Mouse (Mus musculus) CD8-positive naive resting alpha-beta T cell, adult 2 months (primary cell): ENCODE data around the gene Aurkb.

Experiments used
- DNase-seq, 2 experiments: peaks; one replicate each; pipeline ENCODE4 v3.0.0; 2022; ENCODE audit warnings: low read depth in 2 of 2, low spot score in 2 of 2

Gene Aurkb

DNA sequence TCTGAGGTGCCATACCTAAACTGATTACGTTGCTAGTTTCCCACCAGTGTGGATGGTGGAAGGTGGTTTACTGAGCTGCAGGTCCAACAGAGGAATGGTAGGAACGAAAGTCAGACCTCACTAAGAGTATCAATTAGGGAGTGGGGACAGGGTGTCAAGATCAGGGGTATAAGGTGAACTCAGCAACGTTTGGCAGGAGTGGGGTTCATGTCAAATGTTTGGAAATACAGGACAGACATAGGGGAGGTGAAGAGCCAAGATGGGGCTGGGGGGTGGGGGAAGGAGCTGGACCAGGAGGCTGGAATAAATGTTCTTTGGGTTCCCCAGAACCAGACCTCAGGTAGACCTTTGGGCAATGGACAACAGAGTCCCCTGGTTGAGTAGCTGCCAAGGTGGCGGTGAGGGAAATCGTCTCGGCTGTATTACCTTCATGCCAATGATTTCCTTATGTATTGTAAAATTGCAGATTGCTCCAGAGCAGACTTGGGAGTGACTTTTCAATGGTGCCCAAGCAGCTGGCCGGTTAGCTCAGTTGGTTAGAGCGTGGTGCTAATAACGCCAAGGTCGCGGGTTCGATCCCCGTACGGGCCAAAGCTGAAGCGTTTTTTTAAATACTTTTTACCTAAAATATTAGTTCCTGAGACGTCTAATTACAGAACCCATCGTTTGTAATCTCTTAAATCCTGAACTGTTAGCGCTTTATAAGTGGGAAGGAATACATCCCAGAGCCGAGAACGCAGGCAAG, 8.8 kb upstream of the Aurkb start:
- peak; percentile 86 to 90 for DNase-seq

DNA sequence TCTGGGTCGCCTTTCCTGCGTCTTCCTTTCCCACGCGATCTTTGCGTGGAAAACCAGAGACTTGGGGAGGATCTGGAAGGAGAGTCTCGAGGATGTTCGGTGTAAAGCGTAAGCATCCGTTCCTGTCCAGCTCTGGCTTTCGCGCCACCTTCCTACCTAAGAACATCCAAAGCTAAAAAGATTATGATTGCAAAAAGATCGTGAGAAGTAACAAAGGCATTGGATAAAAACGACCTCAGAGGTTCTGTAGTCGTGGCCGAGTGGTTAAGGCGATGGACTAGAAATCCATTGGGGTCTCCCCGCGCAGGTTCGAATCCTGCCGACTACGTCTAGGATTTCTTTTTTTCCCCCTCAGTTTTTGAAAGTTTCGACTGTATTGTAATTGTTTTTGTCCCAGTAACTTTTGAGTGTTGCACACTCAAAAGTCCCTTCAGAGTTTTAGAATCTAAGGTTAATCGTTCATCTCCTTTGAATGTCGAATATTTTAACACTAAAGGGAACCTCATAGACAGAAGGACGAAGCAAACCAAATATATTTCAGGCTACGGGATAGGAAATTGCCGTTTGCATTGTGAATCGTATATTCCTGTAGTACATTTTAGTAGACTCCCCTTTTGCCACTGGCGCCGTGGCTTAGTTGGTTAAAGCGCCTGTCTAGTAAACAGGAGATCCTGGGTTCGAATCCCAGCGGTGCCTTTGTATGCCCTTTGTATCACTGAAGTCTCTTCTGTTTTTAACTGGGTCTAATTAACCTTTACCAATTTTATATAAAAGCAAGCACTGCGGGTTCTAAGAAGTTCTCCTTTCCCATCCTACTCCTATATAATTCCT, 8.0 kb upstream of the Aurkb start:
- DNase-seq, result peak; percentile 82

DNA sequence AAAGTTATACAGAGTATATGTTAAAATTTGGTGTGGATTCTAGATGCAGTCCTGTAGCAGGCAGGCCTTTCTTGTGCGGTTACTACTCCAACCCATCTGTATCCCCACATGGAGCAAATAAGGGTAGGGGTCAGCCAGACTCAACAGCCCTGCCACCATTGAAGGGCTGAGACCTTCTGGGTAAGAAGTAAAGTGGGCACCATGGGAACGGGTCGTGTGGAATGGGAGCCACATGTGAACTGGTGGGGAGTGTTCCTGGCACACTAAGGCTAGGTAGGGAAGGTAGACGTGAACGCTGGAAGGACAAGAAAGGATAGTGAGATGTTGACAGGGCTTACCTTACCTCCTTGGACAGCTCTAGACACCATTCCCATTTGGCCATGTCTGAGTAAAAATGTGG, 7.3 kb upstream of the Aurkb start:
- DNase-seq, result no peak

DNA sequence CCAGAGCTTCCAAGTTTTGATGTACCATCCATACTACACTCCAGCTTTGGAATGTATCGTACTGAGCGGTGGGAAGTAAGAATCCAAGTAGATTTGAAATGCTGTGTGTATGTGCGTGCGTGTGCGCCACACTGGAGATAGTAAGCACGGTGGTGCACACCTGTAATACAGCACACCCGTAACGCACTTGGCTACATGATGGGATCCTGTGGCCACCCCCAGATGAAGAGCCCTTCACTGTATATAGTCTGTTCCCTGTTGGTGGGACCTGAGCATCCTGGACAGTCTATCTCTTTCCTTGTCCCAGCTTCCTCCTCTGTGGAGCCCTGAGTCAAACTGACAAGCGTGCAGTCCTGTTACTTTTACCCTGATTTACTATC, 938 bp downstream of the Aurkb start:
- DNase-seq, result no peak

DNA sequence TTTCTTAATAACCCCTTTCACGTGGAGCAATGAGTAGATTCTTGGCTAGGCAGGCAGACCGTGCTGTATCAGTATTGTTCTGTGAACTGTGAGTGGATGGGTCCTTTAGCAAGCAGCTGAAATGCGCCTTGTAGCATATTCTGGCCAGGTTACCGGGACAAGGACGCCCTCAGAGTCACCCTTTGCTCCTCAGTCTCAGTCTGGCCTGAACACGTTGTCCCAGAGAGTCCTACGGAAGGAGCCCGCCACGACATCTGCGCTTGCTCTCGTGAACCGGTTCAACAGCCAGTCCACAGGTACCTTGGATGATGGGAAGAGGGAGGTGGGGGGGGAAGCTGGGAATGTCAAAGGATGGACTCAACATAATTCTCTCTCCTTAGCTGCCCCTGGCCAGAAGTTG, 2.1 kb downstream of the Aurkb start:
- DNase-seq, result no peak

DNA sequence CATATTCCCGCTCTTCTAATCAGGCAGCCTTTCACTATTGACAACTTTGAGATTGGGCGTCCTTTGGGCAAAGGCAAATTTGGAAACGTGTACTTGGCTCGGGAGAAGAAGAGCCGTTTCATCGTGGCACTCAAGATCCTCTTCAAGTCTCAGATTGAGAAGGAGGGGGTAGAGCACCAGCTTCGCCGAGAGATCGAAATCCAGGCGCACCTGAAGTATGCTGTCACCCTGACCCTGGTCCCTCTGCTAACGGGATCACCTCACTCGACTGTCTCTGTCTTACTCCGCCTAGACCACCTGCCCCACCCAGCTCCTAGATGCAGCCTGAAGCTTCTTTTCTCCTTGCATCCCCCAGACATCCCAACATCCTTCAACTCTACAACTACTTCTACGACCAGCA, 2.7 kb downstream of the Aurkb start:
- no peak for DNase-seq

DNA sequence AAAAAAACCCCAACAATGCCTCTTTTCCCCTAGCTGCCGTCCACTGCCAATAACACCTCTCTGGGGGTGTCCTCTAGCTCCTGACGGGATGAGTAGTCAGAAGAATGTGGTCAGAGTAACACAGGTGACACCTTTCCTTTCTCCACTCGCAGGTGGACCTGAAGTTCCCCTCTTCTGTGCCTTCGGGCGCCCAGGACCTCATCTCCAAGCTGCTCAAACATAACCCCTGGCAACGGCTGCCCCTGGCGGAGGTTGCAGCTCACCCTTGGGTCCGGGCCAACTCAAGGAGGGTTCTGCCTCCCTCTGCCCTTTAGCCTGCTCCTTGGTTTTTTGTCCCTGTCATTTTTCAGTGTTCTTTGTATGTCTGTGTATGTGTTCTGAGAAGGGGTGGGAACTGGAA, 5.3 kb downstream of the Aurkb start:
- DNase-seq, result no peak

DNA sequence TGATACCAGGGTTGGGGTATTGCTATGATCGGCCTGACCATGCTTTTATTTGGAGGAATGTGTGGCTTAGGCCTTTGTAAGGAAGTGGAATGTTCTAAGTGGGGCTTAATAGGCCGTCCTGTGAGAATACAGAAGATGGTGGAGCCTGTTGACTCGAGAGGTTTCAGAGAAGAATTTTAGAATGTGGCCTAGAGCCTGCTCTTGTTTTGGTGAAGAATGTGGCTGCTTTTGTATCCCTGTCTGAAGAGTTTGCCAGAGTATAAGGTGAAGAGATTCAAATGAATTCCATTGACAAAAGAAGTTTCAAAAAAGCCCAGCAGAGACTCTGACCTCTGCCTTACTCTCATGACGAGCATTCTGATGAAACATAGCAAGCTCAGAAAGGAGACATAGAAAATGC, 6.3 kb downstream of the Aurkb start:
- DNase-seq, result no peak

DNA sequence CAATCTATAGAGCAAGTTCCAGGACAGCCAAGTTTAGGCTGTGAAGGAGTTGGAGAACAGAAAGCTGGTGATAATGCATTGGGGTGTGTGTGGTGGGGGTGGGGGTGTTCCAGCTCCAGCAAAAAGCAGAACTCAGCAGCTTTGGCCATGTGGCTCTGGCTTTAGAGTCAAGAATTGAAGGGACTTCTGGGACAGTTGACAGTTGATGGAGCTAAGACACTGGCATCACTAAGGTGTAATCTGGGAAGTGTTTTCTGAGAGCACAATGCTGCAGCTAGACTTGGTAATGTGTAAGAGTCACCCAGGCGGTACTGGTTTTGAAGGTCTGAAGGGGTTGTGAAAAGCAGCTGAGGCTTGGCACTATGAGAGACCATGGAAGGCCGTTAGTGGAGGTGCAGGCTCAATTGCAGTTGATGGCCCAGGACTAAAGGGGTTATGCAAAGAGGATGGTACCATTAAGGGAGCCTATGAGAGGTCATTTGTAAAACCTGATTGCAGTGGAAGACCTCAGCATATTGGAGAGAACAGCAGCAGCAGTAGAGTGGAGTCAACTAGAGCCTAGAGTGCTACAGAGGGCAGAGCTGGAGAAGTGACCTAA, 7.5 kb downstream of the Aurkb start:
- DNase-seq, result no peak

DNA sequence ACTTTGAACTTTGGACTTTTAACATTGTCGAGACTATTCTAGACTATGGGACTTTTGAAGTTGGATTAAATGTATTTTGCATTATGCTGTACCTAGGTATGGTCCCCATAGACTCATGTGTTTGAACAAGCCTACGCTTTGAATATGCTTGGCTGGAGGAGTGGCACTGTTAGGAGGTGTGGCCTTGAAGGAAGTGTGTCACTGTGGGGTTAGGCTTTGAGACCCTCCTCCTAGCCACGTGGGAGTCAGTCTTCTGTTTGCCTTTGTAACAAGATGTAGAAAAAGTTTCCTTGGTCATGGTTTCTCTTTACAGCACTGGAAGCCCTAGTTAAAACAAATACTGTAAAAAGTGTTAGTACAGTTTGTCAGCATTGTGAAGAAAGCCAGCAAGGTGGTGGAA, 8.4 kb downstream of the Aurkb start:
- no peak for DNase-seq

DNA sequence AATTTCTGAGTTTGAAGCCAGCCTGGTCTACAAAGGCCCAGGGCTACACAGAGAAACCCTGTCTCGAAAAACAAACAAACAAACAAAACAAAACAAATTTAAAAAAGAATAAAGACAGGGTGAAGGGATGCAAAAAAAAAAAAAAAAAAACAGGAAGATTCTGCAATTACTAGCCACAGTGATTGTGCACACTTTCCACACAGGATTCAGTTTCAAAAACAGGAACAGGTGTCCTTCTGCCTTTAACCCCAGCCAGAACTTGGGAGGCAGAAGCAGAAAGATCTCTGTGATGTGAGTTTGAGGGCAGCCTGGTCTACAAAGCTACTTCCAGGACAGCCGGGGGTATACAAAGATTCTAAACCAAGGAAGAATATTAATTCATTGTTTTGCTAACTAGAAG, 12.8 kb downstream of the Aurkb start:
- no peak for DNase-seq

DNA sequence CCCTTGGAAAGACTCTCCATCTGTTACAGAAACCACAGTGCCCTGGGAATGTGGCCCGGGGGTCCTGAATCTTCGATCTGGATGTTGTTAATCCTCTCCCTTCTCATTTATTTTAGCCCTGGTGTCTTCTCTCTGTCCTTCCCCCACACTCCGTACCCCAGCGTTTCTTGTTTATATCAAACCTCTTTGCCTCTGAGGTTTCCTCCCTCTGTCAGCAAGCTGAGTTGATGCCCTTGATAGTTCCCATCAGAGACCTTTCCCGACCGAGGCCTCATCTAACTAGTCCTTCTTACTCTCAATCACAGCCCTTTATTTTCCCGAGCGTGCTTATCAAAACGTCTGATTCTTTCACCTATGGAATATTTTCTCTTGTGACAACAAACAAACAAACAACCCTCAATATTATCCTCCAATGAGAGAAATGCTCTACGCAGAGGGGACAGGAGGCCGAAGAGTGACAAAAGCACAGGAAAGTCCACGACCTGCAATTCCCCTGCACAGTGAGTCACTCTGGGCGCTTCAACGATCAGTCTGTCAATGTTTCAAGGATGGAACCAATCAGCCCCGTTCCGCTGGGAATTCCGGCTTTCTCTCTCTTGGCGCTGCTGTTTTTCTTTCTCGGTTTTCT, 13.4 kb downstream of the Aurkb start:
- no peak for DNase-seq

DNA sequence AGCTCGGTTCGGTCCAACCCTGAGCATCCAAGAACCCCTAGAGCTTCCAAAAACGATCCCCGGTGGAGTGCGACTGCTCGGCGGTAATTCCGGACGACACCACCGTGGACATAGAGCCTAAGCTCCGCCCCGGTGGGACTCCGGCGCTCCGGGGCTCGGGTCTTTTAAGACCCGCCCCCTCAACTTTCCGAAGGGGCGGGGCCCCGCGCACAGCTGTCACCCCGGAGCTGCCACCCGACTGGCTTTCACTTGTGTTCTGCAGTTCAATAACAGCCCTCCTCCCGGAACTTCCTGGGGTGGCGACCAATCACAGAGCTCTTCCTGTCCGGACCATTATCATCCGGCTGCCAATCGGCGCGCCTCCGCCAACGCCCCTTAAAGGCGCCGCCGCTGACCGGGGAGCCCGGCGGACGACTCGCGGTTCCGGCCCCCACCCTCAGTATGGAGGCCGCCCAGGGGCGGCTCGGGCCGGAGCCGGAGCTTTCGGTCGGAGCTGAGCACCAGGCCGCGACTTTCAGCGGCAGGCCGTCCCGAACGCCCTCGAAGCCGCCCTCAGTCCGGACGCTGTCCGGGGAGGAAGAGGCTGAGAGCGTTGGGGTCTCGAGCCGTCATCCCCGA, 14.0 kb downstream of the Aurkb start, which contains the start of gene Borcs6:
Borcs6 (plus strand) TSS at position 361 of the 618 bp plus-strand sequence.
- peak; percentile 88 to 91 for DNase-seq

DNA sequence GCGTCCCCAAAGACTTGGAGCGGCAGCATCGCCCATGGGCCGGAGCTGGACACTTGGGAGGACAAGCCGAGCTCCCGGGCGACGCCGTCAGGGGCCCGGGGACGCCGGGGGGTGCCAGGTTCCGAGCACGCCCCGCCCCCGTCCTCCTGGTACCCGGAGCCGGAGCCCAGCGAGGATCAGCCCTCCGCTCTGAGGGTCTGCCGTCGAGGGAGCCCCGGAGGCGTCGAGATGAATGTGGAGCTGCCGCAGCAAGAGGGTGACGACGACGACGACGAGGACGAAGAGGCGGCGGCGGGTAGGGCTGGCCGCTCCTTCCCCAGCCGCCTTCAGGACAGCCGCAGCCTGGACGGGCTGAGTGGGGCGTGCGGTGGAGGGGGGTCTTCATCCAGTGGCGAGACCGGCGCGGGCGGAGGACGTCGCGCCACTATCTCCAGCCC, 14.5 kb downstream of the Aurkb start:
- no peak for DNase-seq

DNA sequence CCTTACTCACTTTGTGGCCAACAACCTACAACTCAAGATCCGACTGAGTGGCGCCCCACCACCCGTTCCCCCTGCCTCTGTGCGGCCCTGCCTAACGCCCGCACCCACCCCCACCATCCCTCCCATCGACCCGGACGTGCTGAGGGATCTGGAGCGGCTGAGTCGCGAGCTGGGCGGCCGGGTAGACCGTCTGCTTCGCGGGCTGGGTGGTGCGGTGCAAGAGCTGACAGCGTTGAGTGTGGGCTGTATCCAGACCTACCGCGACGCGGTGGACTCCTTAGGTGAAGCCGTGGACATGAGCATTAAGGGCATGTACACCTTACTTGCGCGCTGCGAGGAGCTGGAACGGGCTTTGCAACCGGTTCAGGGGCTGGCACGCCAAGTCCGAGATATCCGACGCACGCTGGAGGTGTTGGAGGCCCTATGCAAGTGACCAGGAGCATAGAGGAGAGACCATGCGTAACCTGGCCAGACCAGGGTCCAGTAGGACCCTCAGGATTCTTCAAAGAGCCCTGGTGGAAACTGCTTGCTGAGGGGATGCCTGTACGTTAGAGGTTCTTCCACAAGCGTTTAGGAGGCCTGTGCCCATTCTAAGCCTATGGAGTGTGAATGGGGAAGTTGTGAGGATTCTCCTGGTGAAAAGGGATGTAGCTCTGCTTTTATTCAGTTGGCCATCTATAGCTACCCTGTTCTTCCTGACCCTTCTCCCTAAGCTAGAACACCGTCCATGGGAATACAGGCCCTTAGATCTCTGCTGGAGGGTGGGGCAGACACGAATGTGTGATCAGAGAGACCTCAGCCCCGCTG, 15.2 kb downstream of the Aurkb start:
- DNase-seq, result no peak

DNA sequence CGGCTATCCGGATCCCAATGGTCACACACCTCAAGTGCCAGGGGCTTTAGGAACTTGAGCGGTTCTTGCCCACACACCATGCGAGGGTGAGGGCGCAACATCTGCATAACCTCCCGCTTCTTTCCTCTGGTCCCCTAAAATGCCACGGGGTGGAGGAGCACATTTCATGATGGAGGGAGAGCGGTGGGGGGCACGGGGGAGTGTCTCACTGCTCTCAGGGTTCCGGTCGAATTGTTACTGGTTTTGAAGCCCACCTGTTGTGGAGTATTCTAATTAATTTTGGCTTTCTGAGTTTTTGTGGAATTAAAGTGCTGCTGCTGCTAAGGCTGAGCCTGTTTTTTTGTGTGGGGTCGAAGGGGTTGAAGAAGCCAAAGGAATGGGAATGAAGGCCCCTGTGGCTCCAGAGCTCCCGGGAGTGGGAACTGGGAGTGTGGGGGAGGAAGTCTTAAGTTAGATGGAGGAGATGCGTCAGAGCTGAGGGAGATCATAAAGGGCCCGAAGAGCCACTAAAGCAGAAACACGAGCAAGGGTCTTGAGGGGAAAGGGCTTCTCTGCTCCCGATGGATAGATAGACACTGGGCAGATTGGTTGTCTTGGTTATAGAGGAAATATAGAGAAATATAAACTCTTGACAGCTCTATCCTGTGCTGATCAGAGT, 15.9 kb downstream of the Aurkb start:
- no peak for DNase-seq

DNA sequence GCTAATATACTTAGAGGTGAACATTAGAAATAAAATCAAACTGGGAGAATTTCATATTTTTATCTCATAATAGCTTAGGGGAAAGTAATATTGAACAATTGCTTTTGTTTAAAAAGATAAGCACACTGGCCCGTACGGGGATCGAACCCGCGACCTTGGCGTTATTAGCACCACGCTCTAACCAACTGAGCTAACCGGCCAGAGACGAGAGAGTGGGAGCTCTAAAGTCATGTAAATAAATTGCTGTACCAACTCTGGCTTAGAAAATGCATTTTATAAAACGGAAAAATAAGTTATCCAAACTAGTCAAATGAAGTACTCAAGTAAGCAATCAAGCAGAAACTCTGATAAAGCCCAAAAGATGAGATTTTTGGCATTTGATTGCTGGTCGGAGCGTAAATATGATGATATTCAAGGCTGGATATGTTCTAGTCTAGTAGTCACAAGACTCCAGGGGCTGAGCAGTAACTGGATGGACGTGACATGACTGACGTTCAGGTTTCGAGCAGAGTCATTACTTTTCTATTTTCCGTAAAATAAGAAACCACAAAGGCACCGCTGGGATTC, 16.8 kb downstream of the Aurkb start:
- DNase-seq, result peak; percentile 78 to 83

DNA sequence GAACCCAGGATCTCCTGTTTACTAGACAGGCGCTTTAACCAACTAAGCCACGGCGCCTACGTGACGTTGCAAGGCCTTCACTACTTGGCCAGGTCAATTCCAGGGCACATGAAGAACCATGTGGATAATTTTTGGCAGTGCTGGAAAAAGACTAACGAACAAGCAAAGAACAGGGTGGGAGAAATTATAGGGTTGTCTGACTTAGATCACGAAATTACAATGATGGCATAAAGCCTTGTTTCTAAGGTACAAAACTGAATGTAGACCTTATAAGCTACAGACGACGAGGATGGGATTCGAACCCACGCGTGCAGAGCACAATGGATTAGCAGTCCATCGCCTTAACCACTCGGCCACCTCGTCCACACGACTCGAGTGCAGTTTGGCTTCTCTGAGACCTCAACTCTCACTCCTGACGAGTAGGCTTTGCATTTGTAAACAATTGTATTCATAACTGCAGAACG, 17.3 kb downstream of the Aurkb start:
- DNase-seq, result peak; percentile 98 to 99

DNA sequence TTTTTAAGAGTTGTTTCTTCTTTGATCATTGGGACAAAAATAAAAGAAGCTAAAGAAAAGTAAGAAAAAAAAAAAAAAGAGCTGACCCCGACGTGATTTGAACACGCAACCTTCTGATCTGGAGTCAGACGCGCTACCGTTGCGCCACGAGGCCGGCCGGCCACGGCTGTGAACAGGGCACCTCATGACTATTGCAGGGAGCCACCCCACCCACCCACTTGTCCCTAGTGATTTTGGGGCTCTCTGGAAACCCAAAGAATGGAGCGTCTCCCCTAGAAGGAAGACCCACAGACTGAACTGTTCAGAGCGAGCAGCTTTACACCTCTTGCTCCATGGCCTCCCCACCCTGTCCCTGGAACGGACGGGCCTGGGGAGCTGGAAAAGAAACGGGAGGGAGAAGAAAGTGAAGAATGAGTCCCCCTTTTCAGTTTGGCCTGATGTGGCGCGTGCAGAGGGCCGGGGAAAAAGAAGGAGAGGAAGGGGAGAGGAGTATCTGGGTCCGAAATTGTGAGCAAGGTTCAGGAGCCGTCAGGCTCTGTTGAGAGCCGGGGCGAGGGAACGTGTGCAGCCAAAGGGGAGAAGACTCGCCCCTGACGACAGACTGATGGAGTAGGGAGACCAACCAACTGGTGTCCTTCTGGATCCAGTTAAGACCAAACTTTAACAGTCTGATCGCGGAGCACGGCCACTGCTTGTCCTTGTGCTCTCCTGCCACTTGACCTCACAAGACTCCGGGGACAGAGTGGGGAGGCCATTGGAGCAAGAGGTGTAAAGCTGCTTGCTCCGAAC, 18.2 kb downstream of the Aurkb start:
- peak; percentile 87 to 90 for DNase-seq
